Mouse (Mus musculus): ENCODE data around the gene Smbd1.

DNA sequence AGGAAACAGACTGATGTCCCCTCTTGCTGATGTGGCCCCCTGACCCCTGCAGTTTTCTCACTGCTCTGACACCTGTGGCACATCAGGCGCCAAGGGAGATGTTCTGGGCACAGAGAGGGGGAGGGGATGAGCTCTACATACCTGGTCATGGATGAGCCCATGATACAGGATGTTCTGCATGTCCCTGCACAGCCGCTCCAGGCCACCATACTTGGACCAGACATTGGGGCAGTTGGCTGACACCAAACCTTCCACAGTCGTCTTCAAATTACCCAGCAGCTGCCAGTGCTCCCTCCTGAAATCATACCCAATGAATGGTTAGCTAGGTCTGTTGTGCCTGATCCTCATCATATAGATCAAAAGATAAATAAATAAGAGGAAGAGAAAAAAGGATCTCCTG lies 46.5 kb upstream of the Smbd1 start:
- no peak for TF ChIP-seq USF1 (IDR thresholded peaks at IDR 0.05; ENCODE audit: low read depth)
- TF ChIP-seq CTCF (IDR thresholded peaks at IDR 0.05; ENCODE audit: control insufficient read depth, insufficient read depth, insufficient read length): no peak
- no peak for TF ChIP-seq MAX (IDR thresholded peaks at IDR 0.05)
- TF ChIP-seq MYOD1 (IDR thresholded peaks at IDR 0.05; ENCODE audit: control insufficient read depth, insufficient read length, low read depth): no peak
- no peak for TF ChIP-seq MYOG (IDR thresholded peaks at IDR 0.05; ENCODE audit: control insufficient read depth, extremely low read depth, insufficient read length)
- TF ChIP-seq CEBPB (IDR thresholded peaks at IDR 0.05; ENCODE audit: low read depth): no peak
- TF ChIP-seq FOSL1 (IDR thresholded peaks at IDR 0.05; ENCODE audit: insufficient read depth, low read length, poor library complexity, severe bottlenecking): no peak

Data from C2C12 (cell line).